Mouse (Mus musculus) urinary bladder, postnatal 10 days (tissue): ENCODE data around the gene Chmp3.

Source experiments
- DNase-seq: peaks from one replicate; pipeline ENCODE4 v3.0.0; 2022; ENCODE audit warnings: low spot score

Chmp3 gene

GRCm38 (mm10) chr6:71543686-71544499 lies at the start of gene Chmp3:
Gene Chmp3, plus strand, starts transcription at chr6:71543797.
- peak; percentile 86 for DNase-seq

GRCm38 (mm10) chr6:71494341-71495020 lies 49.1 kb upstream of the Chmp3 start:
- peak; percentile 17 for DNase-seq

- DNase-seq: no peak
Measured at GRCm38 (mm10) chr6:71500575-71500974, 43.0 kb upstream of the Chmp3 start.

- DNase-seq: no peak
Measured at GRCm38 (mm10) chr6:71503001-71503400, 40.6 kb upstream of the Chmp3 start.

GRCm38 (mm10) chr6:71503670-71504069 lies 39.9 kb upstream of the Chmp3 start:
- no peak for DNase-seq

GRCm38 (mm10) chr6:71504091-71504490 lies 39.5 kb upstream of the Chmp3 start:
- no peak for DNase-seq

GRCm38 (mm10) chr6:71505671-71506070 lies 37.9 kb upstream of the Chmp3 start:
- DNase-seq: no peak

GRCm38 (mm10) chr6:71519476-71519875 lies 24.1 kb upstream of the Chmp3 start:
- no peak for DNase-seq

GRCm38 (mm10) chr6:71525556-71525955 lies 18.0 kb upstream of the Chmp3 start:
- no peak for DNase-seq

- DNase-seq: no peak
Measured at GRCm38 (mm10) chr6:71527056-71527455, 16.5 kb upstream of the Chmp3 start.

- DNase-seq: no peak
Measured at GRCm38 (mm10) chr6:71527826-71528225, 15.8 kb upstream of the Chmp3 start.

- no peak for DNase-seq
Measured at GRCm38 (mm10) chr6:71530176-71530575, 13.4 kb upstream of the Chmp3 start.

GRCm38 (mm10) chr6:71537286-71537685 lies 6.3 kb upstream of the Chmp3 start:
- DNase-seq: no peak

- DNase-seq: no peak
Measured at GRCm38 (mm10) chr6:71555507-71555951, 11.9 kb downstream of the Chmp3 start.

GRCm38 (mm10) chr6:71556826-71557225 lies 13.2 kb downstream of the Chmp3 start:
- no peak for DNase-seq

GRCm38 (mm10) chr6:71568616-71569015 lies 25.0 kb downstream of the Chmp3 start:
- DNase-seq: no peak

- no peak for DNase-seq
Measured at GRCm38 (mm10) chr6:71569025-71569424, 25.4 kb downstream of the Chmp3 start.

- no peak for DNase-seq
Measured at GRCm38 (mm10) chr6:71575359-71575758, 31.8 kb downstream of the Chmp3 start.

- no peak for DNase-seq
Measured at GRCm38 (mm10) chr6:71579478-71579877, 35.9 kb downstream of the Chmp3 start.

GRCm38 (mm10) chr6:71583198-71583597 lies 39.6 kb downstream of the Chmp3 start:
- DNase-seq: no peak

GRCm38 (mm10) chr6:71589401-71589800 lies 45.8 kb downstream of the Chmp3 start:
- DNase-seq: no peak

- no peak for DNase-seq
Measured at GRCm38 (mm10) chr6:71590154-71590553, 46.6 kb downstream of the Chmp3 start.

- no peak for DNase-seq
Measured at GRCm38 (mm10) chr6:71607756-71608155, 64.2 kb downstream of the Chmp3 start.
